Mouse (Mus musculus) brain, embryonic 14.5 days (tissue): ENCODE data around the gene As3mt.

Experiments used
- CTCF ChIP-seq: fragments of 200-500 bp; IDR thresholded peaks from 2 replicates; pipeline ENCODE4 v1.5.1; 2012; ENCODE audit warnings: inconsistent platforms, mild to moderate bottlenecking, moderate library complexity, borderline replicate concordance; ENCODE audit not compliant: insufficient read depth, insufficient read length; ENCODE audit errors: extremely low read depth
- POLR2A ChIP-seq: fragments of 200-500 bp; IDR thresholded peaks from 2 replicates; pipeline ENCODE4 v1.6.1; 2012; ENCODE audit warnings: mild to moderate bottlenecking, inconsistent platforms, borderline replicate concordance; ENCODE audit not compliant: poor library complexity, insufficient read depth, insufficient read length, severe bottlenecking; ENCODE audit errors: extremely low read depth

GRCm38 (mm10) chr19:46699011-46699481 lies 8.2 kb upstream of the As3mt start:
- TF ChIP-seq CTCF = no peak
- TF ChIP-seq POLR2A = no peak
